Mouse (Mus musculus) ES-CJ7 (cell line): ENCODE measurements around the gene Olfr1196.
A peak's percentile ranks its signal among the peaks of the same experiment; 100 is the strongest.
"Not testable (repeated sequence)": the region's sequence is repeated elsewhere in the genome, so short reads cannot be mapped to it uniquely, and the experiment has no call there.

Experiments
- DNase-seq: peaks from one replicate; pipeline ENCODE4 v3.0.0; 2011; ENCODE audit warnings: low read depth, low spot score

Olfr1196 gene

GRCm38 (mm10) chr2:88704497-88704896 lies at the start of gene Olfr1196:
TSS of gene Olfr1196 (minus strand) at chr2:88704597.
- DNase-seq = no peak

GRCm38 (mm10) chr2:88751270-88751669 lies 46.9 kb upstream of the Olfr1196 start, which contains the start of gene Olfr1198:
TSS of gene Olfr1198 (minus strand) at chr2:88751370.
- no peak for DNase-seq

- peak; percentile 51 for DNase-seq
These were observed 39.0 kb upstream of the Olfr1196 start for GRCm38 (mm10) chr2:88743379-88743778.

DNA sequence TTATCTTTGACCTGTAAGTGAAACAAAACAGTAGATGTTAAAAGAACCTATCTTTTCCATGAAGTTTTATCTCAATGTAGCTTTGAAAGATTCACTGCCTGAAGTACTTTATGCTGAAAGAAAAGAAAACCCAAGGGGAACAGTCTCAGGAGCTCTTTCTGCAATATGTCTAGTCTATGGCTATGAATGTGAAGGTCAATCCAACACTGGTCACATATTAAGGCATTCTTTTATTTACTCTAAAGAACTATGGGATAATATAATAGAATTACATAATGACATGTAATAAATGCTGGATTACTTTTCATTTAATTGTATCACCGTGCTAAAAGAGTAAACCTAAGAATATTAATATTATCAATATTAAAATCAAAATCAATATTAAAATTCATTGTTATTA lies 27.9 kb upstream of the Olfr1196 start, which contains the start of gene Olfr1197:
Gene Olfr1197, minus strand, starts transcription at position 101 of the 400 bp plus-strand sequence.
- DNase-seq = no peak

DNA sequence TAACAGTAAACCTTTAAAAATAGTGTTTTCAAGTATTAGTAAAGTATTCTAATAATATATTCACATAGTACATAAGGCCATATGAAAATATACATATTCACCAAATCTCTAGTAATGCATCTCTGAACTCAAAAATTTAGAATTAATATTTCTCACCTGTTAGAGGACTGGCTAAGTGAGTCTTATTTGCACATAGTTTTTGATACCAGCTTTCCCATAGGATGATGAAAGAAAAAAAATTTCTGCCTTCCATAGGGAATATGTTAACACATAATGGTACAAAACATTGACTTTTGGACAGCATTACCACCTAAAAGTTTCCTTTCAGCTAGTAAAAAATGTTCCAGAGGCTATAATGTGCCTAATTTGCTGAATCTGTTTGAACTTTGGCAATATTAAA lies 15.3 kb downstream of the Olfr1196 start, which contains the start of gene Olfr1195:
Gene Olfr1195, minus strand, starts transcription at position 101 of the 400 bp plus-strand sequence.
- DNase-seq = no peak

DNA sequence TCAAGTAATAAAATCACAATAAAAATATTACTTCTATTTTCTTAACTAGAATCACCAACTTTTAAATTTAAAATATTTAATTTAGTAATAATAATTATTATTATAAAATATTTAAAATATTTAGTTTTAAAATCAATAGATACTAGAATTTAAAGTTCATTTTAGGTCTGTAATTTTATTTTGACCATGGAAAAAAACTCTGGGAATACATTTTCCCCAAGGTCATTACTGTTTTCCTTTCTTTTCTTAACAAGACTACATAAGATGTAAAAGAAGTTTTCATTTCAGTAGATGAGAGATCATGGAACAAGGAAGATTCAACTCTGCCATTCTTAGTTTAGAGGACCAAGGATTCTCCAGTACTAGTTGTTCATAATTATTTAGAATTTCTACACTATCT lies 29.1 kb downstream of the Olfr1196 start, which contains the start of gene Olfr1193:
Gene Olfr1193, plus strand, starts transcription at position 301 of the 400 bp plus-strand sequence.
- not testable (repeated sequence) for DNase-seq

DNA sequence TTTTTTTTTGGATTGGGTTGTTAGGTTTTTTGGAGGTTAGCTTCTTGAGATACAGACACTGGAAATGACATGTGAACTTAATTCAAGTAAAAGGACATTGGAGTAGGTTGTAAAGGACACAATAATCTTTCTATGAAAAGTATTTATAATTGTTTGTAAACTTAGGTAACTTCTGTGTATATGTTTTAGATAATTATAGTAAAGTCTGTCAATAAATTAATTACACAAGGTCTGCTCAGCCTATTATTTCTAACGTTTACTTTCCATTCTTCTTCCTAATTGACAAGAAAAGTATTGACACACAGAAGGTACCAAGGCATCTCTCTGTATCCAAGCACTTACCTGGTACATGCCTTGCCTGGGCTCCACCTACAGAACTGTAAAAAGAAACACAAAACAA lies 56.2 kb downstream of the Olfr1196 start, which contains the start of gene Olfr1192-ps1:
Gene Olfr1192-ps1, plus strand, starts transcription at position 301 of the 400 bp plus-strand sequence.
- DNase-seq = no peak
